Mouse (Mus musculus) mammary gland, adult 2 months (tissue): ENCODE results near the gene Srsf7. TPM values are rescaled to one million over a fixed set of nuclear protein-coding genes. Genes with fewer than 3 reads are reported as not detected.

ENCODE experiments used
- polyA plus RNA-seq: library from polyadenylated mRNA; depleted of rRNA; stranded (reverse); fragments of >200 nt; gene quantifications from 2 replicates; pipeline ENCODE4 v1.2.3, GENCODE M21; 2012; ENCODE audit warnings: low replicate concordance; rRNA removed

Srsf7 gene
- 23.1 and 41.9 TPM in 2 replicates for polyA plus RNA-seq

DNA sequence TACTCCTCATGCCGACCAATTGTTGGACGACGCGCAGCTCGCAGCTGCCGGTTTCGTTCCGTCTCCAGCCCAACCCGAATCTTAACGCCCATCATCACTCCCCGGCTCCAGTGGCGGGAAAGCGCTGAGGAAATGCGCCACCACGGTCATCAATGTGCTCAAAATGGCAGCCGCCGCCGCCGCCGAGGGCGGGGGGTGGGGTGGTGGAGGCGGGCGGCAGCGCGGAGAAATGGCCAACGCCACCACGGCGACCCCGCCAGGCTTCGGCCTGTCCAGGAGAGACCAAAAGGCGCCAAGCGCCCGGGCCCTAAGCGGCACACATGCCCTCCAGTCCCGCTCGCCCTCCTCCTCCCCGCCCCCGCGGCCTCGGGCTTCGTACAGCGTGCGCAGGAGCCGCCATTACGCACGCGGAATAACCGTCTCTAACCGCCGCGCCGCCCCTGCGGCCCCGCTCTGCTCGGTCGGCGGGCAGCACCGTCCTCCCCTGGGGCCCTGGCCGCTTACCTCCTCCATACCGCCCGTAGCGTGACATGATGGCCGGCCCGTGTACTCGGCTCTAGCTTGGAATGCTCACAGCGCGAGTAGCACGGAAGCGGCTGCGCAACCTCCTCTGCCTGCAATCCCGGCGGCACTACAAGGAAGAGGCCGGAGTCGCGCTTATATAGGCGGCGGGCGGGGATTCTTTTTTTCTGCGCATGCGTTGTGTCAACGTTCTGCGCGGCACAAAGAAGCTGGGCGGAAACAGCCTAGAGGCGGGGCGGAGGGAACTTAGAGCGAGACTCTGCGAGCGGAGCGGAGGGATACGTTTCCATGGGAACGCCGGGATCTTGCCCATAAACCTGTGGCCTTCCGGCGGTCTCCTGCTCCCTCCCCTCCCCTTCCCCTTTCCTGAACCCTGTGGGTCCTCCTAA lies at the start of gene Srsf7, which contains the start of gene Ttc39d:
Gene Srsf7 (minus strand): TSS at position 637 of the 911 bp plus-strand sequence.
Gene Ttc39d (plus strand): TSS at position 790 of the 911 bp plus-strand sequence.

DNA sequence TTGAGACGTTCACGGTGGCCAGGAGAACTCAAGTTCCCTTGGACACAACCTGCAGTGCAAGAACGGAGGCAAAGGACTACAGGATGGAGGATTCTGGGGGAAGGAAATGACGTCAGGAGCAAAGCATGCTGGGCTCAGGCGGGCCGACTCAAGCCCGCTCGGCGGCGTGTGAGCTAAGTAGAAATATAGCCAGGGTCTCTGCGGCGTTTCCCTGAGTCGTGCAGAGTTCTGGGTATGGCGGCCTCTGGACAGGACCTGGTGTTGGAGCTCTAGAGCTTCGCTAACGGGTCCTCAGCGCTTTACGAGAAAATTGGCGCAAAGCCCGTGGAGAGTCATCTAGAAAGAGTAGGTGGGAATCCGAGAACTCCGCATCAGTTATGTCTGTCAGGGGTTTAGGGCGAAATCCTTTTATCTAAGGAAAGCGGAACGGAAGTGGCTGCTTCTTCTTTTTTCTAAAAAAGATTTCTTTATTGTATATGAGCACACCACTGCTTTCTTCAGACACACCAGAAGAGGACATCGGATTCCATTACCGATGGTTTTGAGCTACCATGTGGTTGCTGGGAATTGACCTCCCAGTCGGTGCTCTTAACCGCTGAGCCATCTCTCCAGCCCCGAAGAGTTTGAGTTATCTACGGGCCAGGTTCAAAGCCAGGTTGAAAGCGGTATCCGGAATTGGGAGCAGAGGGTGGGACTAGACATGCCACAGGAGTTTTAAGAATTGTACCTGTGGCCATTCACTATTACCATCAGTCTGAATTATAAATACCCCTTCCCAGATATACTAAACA lies 17.4 kb upstream of the Srsf7 start, which contains the start of gene Gemin6:
Gene Gemin6 (plus strand): TSS at position 116 of the 791 bp plus-strand sequence.

Other genes starting within 250 kb of the Srsf7 start
- 10.7 and 12.1 TPM in 2 replicates for gene Hnrnpll, start 145.0 kb downstream of the Srsf7 start, polyA plus RNA-seq
- gene Galm, start 79.8 kb downstream of the Srsf7 start, polyA plus RNA-seq, result 15.9 and 38.4 TPM in 2 replicates
- 0.06 TPM in 1 of 2 replicates, not detected in the other for gene Ttc39d, start 153 bp upstream of the Srsf7 start, polyA plus RNA-seq
- 1.3 and 3.8 TPM in 2 replicates for gene Gemin6, start 17.1 kb upstream of the Srsf7 start, polyA plus RNA-seq
- 1.5 and 2.7 TPM in 2 replicates for gene Morn2, start 82.9 kb upstream of the Srsf7 start, polyA plus RNA-seq
- 9.1 and 10.3 TPM in 2 replicates for gene Dhx57, start 83.2 kb upstream of the Srsf7 start, polyA plus RNA-seq
- 0.06 and 0.55 TPM in 2 replicates for gene Arhgef33, start 100.1 kb upstream of the Srsf7 start, polyA plus RNA-seq
- gene Gm10190, start 166.2 kb upstream of the Srsf7 start, polyA plus RNA-seq, result 1.6 TPM in 1 of 2 replicates, not detected in the other